In genomic region chr2:73460168-73460567, GRCm38 (mm10) we compare ENCODE assay signal across 18 mouse cellular contexts.
DNase-seq lines count a peak whose midpoint lies in the region; ATAC-seq lines count a peak whose summit lies in the region.
"Had no signal": no experiment of that assay in that cellular context is flagged by ENCODE, and none has a peak within 500 bp of the region (broad histone marks: within the 10 kb centered on the region; RNA-seq: fewer than 3 reads in every experiment).

No protein-coding gene starts in this region.

- no peaks in the 10 kb centered on the region for H3K9me3 ChIP-seq in megakaryocyte, embryonic 14.5 days
- H3K9me3 ChIP-seq: heart, embryonic 13.5 days; liver, embryonic 15.5 days had no signal

- H3K27me3 ChIP-seq in megakaryocyte, embryonic 14.5 days (replicated peaks): no peaks in the 10 kb centered on the region
- H3K27me3 ChIP-seq: heart, embryonic 13.5 days; liver, embryonic 15.5 days had no signal

- H3K36me3 ChIP-seq in megakaryocyte, embryonic 14.5 days (replicated peaks; ENCODE audit: low read length): peaks cover 72% of the 10 kb centered on the region
- H3K36me3 ChIP-seq: heart, embryonic 13.5 days; liver, embryonic 15.5 days had no signal

- DNase-seq in gastrocnemius, adult 18-20 months (ENCODE audit: low spot score): peak; percentile 51
- no peak for DNase-seq in gastrocnemius, postnatal 4 days (ENCODE audit: low spot score in 2 of 2)
- DNase-seq in heart, adult 9 months (ENCODE audit: low spot score in 2 of 2): peak; percentile 39 to 55
- DNase-seq in skeletal muscle tissue, adult 2 months (ENCODE audit: low read depth, low spot score): peak; percentile 71
- DNase-seq in layer of hippocampus, adult 11-12 months (ENCODE audit: low spot score): no peak
- DNase-seq: cerebellum, adult 9-10 months; kidney, adult 9 months; kidney, postnatal 36 days; layer of hippocampus, adult 9-11 months; lung, postnatal 10 days; midbrain, embryonic 14.5 days; right cerebral cortex, postnatal 14 days had no signal

- no peak for ATAC-seq in megakaryocyte, adult 5-6 weeks (ENCODE audit: poor library complexity, severe bottlenecking)
- ATAC-seq: forebrain, embryonic 16.5 days had no signal

- peaks cover 100% of the 10 kb centered on the region for H3K4me1 ChIP-seq in megakaryocyte, embryonic 14.5 days

- peak overlapping the region; percentile 35 for H3K4me3 ChIP-seq in megakaryocyte, embryonic 14.5 days (replicated peaks)
- H3K4me3 ChIP-seq: heart, embryonic 13.5 days; liver, embryonic 15.5 days; myocyte had no signal

Comparison
In these comparisons a context has a peak if more than half of its experiments do, and no peak if none do; other contexts are left out.
1. DNase-seq: peak in gastrocnemius, adult 18-20 months (single experiment), heart, adult 9 months (2 of 2) and skeletal muscle tissue, adult 2 months (single experiment); none in gastrocnemius, postnatal 4 days (0 of 2) and layer of hippocampus, adult 11-12 months (single experiment).